Mouse (Mus musculus): ENCODE results near the gene Gphb5.

Gene Gphb5

GRCm38 (mm10) chr12:75391526-75391925 is 25.1 kb downstream of the Gphb5 start:
- no peak for DNase-seq

DNA sequence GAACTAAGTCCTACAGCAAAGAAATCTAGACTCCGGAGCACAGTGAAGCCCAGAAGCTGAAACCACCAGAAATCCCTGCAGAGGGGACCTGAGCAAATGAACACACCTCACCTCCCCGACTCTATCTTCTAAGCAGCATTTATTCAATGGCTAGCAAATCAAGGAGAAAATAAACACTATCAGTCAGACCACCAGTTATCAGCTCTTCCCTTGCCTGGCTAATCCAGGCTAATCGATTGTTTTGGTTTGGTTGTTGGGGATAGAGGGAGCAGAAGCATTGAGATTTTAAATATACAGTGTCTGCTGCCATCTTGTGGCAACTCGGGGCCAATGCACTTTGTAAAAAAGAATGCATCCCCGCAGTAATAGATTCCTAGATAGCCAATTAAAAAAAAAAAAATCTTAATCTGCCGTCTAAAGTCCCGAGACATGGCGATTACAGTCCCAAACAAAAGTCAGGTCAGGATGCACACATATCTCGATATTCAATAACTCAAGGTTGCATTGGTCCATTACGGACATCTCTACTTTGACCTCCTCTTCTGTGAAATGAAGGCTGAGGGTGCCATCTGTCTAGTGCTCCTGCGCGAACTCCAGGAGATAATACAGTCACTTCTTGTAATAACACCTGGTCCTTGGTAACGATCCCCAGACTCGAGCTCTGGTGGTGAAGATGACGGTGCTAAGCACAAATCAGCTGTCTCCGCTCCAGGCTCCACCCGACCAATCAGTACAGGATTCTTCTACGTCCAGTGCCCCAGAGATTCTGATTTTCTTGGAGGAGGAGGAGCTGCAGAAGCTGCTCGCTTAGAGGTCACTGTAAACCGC is 27.1 kb downstream of the Gphb5 start:
- DNase-seq, result peak; percentile 34 to 68

- no peak for DNase-seq
These were observed 28.1 kb downstream of the Gphb5 start for GRCm38 (mm10) chr12:75388521-75388920.

DNA sequence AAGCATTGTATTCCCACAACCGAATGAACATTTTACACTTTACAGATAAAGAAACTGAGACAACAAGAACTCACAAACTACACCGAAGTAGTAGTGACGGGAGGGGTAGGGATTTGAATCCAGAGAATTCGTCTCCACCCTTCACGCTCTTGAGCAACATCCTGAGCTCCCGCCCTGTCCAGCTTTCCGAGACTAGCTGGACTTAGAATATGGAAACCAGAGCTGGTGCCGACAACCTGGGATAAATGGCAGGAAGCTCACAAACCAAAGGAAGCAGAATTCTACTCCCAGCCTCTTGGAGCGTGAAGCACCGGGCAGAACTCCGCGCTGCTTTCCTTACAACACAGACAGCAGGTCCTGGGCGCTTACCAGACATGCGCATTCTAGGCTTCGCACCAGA is 28.7 kb downstream of the Gphb5 start:
- no peak for DNase-seq

GRCm38 (mm10) chr12:75387156-75387555 is 29.4 kb downstream of the Gphb5 start:
- DNase-seq, result no peak

GRCm38 (mm10) chr12:75386731-75387130 is 29.9 kb downstream of the Gphb5 start:
- DNase-seq, result no peak

DNA sequence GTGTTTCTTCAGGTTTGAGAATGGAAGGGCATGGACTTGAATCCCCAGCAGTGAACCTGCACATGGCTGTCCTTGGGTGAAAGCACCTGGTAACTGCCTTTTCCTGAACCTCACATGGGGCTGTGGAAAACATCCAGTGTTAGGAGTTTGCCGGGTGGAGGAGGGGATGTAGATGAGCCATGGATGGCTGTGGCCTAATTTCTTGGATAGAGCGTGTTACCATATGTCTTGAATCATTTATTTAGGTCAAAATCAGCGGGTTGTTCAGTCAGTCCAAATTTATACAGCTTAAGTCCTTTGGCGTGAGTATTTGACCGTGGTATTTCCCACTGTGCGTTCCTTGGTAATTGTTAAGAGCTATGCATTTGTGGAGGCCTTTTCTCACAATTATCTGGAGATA is 40.5 kb downstream of the Gphb5 start:
- DNase-seq, result peak; percentile 67 to 79

GRCm38 (mm10) chr12:75375060-75375459 is 41.5 kb downstream of the Gphb5 start:
- DNase-seq, result peak; percentile 64 to 71

DNA sequence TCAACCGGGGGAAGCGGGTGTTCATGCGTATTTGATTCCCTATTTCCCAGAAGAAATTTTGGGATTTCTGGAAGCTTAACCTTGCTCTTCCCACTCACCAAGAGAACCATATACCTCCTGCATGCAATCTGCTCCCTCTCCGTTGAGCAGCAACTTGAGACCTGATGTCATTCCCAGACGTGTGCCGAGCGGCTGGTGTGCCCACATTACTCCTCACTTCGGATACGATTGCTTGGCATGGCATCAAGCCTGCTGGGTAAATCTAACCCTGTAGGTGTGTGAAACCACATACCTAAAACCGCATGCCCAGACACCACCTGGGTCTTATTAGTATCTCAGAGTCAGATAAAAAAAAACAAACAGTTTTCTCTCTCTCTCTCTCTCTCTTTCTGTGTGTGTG is 42.1 kb downstream of the Gphb5 start:
- no peak for DNase-seq

DNA sequence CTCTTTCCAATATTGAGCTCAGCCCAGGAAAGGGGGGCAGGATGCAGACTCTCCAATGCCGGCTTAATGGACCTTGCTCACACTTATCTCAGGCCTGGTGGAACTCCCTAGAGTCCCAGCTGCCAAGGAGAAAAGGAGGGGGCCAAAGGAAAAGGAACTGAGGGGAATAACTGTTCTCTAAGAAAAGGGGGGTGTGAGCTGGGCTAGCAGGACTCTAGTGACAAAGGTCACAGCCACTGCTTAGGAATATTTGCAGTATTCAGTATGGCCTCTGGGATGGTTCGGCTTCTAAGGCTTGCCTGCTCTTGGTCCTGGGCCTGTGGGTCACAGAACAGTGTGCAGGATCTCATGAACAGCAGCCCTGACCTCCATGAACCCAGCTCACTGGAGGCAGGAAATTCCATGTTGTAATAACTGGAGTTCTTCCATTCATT is 47.1 kb downstream of the Gphb5 start:
- no peak for DNase-seq

- peak; percentile 40 to 53 for DNase-seq
These were observed 48.1 kb downstream of the Gphb5 start for GRCm38 (mm10) chr12:75368527-75368926.

DNA sequence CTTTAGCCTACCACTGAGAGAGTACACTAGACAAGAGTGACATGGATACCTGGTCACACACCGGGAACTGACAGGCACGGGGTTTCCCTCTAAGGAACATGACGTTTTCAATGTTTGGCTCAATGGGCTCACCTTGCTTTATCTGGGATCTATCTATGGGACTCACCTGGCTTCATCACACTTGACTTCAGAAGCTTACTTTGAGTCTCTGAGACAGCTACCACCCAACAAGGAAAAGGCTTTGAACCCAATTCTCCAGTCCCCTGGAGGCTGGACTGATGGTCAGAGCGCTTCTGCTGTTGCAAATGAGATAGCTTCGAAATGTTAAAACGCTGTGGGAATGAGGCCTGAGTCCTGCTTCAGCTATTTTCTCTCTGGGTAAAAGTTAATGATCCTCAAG is 49.2 kb downstream of the Gphb5 start:
- no peak for DNase-seq

DNA sequence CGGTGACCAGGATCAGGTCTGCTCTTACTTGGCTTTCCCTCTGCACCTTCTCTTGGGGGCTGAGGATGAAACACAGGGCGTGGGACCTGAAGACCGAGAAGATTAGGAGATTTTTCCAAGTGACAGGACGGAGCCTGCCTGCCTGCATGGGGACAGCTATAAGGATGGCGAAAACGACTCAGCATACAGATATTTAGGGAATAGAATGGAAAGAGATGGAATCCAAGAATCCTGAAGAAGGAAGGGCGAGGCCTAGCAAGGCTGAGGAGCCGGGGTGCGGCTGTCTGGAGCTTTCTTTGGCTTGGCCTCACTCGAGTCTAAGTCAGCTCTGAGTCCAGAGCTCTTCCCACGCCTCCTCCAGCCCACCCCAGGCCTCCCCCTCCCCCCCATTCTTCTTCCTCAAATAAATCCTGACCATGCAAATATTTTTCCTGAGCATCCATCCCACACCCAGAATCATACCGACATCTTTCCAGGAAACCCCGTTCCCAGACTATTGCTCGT is 50.9 kb downstream of the Gphb5 start:
- DNase-seq, result no peak

GRCm38 (mm10) chr12:75364416-75364815 is 52.2 kb downstream of the Gphb5 start:
- DNase-seq, result no peak

GRCm38 (mm10) chr12:75362456-75362855 is 54.1 kb downstream of the Gphb5 start:
- no peak for DNase-seq
